Comparison of ENCODE assay signal across 10 mouse cellular contexts in the genomic region with DNA sequence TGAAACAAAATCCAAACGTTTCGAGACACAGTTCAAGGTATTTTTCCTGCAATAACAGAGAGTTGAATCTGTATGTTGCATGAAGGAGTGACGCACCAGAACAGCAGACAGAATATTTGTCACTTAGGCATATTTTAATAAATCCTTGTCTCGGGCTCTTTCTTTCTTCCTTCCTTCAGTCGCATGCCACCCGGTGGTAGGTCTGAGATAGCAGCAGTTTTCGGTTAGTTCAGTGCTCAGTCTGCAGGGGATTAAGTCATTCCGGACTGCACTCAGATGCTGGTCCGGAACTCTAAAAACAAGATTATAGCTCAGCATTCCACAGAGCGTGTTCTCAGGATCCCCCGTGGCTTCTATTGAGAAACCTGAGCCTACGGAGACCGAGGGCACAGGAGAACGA. TPM values are rescaled to one million over a fixed set of nuclear protein-coding genes. Genes with fewer than 3 reads are reported as not detected.
DNase-seq lines count a peak whose midpoint lies in the region; ATAC-seq and TF ChIP-seq lines count a peak whose summit lies in the region.
"Had no signal": no experiment of that assay in that cellular context is flagged by ENCODE, and none has a peak within 500 bp of the region (broad histone marks: within the 10 kb centered on the region; RNA-seq: fewer than 3 reads in every experiment).

No protein-coding gene starts in this region.

- 27% methylated on average over 14 of the region's 14 CpGs for WGBS in cerebellum, adult 2 months
- 36% methylated on average over 14 of the region's 14 CpGs for whole genome bisulfite sequencing in small intestine, adult 2 months

- H3K36me3 ChIP-seq in small intestine, adult 2 months (ENCODE audit: control insufficient read depth, insufficient read depth, low read length): no peaks in the 10 kb centered on the region
- H3K36me3 ChIP-seq: heart, embryonic 13.5 days had no signal

- no peak overlapping the region for H3K27ac ChIP-seq in cerebellum, adult 2 months (ENCODE audit: insufficient read depth, low read length)
- H3K27ac ChIP-seq in layer of hippocampus, adult 2 months: no peak overlapping the region
- H3K27ac ChIP-seq in small intestine, adult 2 months (ENCODE audit: insufficient read depth, low read depth, low read length): no peak overlapping the region
- H3K27ac ChIP-seq: heart, embryonic 13.5 days had no signal

- H3K4me1 ChIP-seq in cerebellum, adult 2 months (ENCODE audit: control insufficient read depth, insufficient read depth, low read length): no peaks in the 10 kb centered on the region
- H3K4me1 ChIP-seq in small intestine, adult 2 months (ENCODE audit: control insufficient read depth, insufficient read depth, insufficient read length, low read length): no peaks in the 10 kb centered on the region
- H3K4me1 ChIP-seq: heart, embryonic 13.5 days; megakaryocyte, embryonic 14.5 days had no signal

- peak; percentile 55 for TF ChIP-seq CTCF in cerebellum, adult 2 months (IDR thresholded peaks at IDR 0.05; ENCODE audit: borderline replicate concordance, insufficient read depth, low read depth, low read length)
- peak; percentile 82 for TF ChIP-seq CTCF in layer of hippocampus, adult 2 months (conservative IDR thresholded peaks at IDR 0.05)
- TF ChIP-seq CTCF in small intestine, adult 2 months (IDR thresholded peaks at IDR 0.05; ENCODE audit: extremely low read depth, insufficient read length, insufficient replicate concordance, low read depth, low read length): peak; percentile 14; the same call in 1 of the 2 replicates

- TF ChIP-seq POLR2A in cerebellum, adult 2 months (IDR thresholded peaks at IDR 0.05; ENCODE audit: borderline replicate concordance, insufficient read depth, low read length): no peak
- no peak for TF ChIP-seq POLR2A in small intestine, adult 2 months (IDR thresholded peaks at IDR 0.05; ENCODE audit: low read depth, low read length)

- H3K4me3 ChIP-seq in cerebellum, adult 2 months (replicated peaks; ENCODE audit: insufficient read depth, low read depth, low read length): no peak overlapping the region
- no peak overlapping the region for H3K4me3 ChIP-seq in layer of hippocampus, adult 2 months
- H3K4me3 ChIP-seq in small intestine, adult 2 months (ENCODE audit: low read depth, low read length): no peak overlapping the region
- H3K4me3 ChIP-seq: heart, embryonic 13.5 days; megakaryocyte, embryonic 14.5 days had no signal

- peak in 1 of 2 experiments; percentile 12 for DNase-seq in cerebellum, adult 2 months
- DNase-seq in cerebellum, adult 8-10 months: no peak
- DNase-seq in left cerebral cortex, adult 18-20 months (ENCODE audit: low spot score in 2 of 2): peak; percentile 19 to 20
- DNase-seq in left cerebral cortex, adult 8-10 months (ENCODE audit: low spot score in 2 of 2): no peak
- peak; percentile 36 for DNase-seq in adrenal gland, postnatal 25 days
- peak in 1 of 2 experiments; percentile 20 for DNase-seq in layer of hippocampus, adult 2 months (ENCODE audit: low spot score in 2 of 2)

- H3K27me3 ChIP-seq in cerebellum, adult 2 months (ENCODE audit: control insufficient read depth, insufficient read depth, low read length): no peaks in the 10 kb centered on the region
- H3K27me3 ChIP-seq in small intestine, adult 2 months (ENCODE audit: control insufficient read depth, insufficient read depth, low read length): no peaks in the 10 kb centered on the region
- H3K27me3 ChIP-seq: heart, embryonic 13.5 days had no signal

- no peak for ATAC-seq in activated CD4-positive, CD25-positive, alpha-beta regulatory T cell, adult 4 months

RNA-seq across cellular contexts. Expression of gene Clec10a, which starts 23.4 kb away (rescaled TPM):
- polyA plus RNA-seq in cerebellum, adult 2 months (2012; rRNA removed): 1.2 and 1.4 TPM in 2 replicates
- 1 to 10 TPM; 2.6 to 4.0 TPM for total RNA-seq in left cerebral cortex, adult 18-20 months (2021)
- total RNA-seq in left cerebral cortex, adult 8-10 months (2022): 1 to 10 TPM in 3 of 4 experiments, under 1 TPM in 1; 0.96 to 3.3 (median 2.7) TPM
- total RNA-seq in adrenal gland, postnatal 25 days (2021): 0.81 and 2.0 TPM in 2 replicates
- total RNA-seq in layer of hippocampus, adult 2 months (2021): 1 to 10 TPM in 1 of 2 experiments, under 1 TPM in 1; 0.67 to 1.5 TPM
- 0.24 and 1.0 TPM in 2 replicates for polyA plus RNA-seq in small intestine, adult 2 months (2012; rRNA removed)
- polyA plus RNA-seq in activated CD4-positive, CD25-positive, alpha-beta regulatory T cell, adult 4 months (2017; shearing (Covaris generic)): not detected

RNA-seq across cellular contexts. Expression of gene Slc16a11, which starts 33.2 kb away (rescaled TPM):
- 209 and 244 TPM in 2 replicates for polyA plus RNA-seq in cerebellum, adult 2 months (2012; rRNA removed)
- 10 to 100 TPM; 34.2 to 35.5 TPM for total RNA-seq in left cerebral cortex, adult 18-20 months (2021)
- total RNA-seq in left cerebral cortex, adult 8-10 months (2022): 10 to 100 TPM; 32.3 to 43.4 (median 36.5) TPM
- total RNA-seq in adrenal gland, postnatal 25 days (2021): 2.4 TPM in 1 of 2 replicates, not detected in the other
- total RNA-seq in layer of hippocampus, adult 2 months (2021): 10 to 100 TPM; 35.2 to 47.0 TPM
- polyA plus RNA-seq in small intestine, adult 2 months (2012; rRNA removed): 6.6 and 12.7 TPM in 2 replicates
- not detected for polyA plus RNA-seq in activated CD4-positive, CD25-positive, alpha-beta regulatory T cell, adult 4 months (2017; shearing (Covaris generic))

RNA-seq across cellular contexts. Expression of gene Slc16a13, which starts 41.5 kb away (rescaled TPM):
- polyA plus RNA-seq in cerebellum, adult 2 months (2012; rRNA removed): 8.8 and 11.3 TPM in 2 replicates
- total RNA-seq in left cerebral cortex, adult 18-20 months (2021): 1 to 10 TPM; 5.2 to 8.0 TPM
- total RNA-seq in left cerebral cortex, adult 8-10 months (2022): 10 to 100 TPM in 1 of 4 experiments, 1 to 10 TPM in 3; 7.6 to 10.4 (median 8.5) TPM
- 3.7 and 4.9 TPM in 2 replicates for total RNA-seq in adrenal gland, postnatal 25 days (2021)
- 10 to 100 TPM in 1 of 2 experiments, 1 to 10 TPM in 1; 7.9 to 11.0 TPM for total RNA-seq in layer of hippocampus, adult 2 months (2021)
- polyA plus RNA-seq in small intestine, adult 2 months (2012; rRNA removed): 3.2 and 4.7 TPM in 2 replicates
- polyA plus RNA-seq in activated CD4-positive, CD25-positive, alpha-beta regulatory T cell, adult 4 months (2017; shearing (Covaris generic)): 1 to 10 TPM; 2.6 to 4.1 TPM

RNA-seq across cellular contexts. Expression of gene Mgl2, which starts 49.3 kb away (rescaled TPM):
- 2.4 and 2.5 TPM in 2 replicates for polyA plus RNA-seq in cerebellum, adult 2 months (2012; rRNA removed)
- total RNA-seq in left cerebral cortex, adult 18-20 months (2021): 1 to 10 TPM; 1.0 TPM
- total RNA-seq in left cerebral cortex, adult 8-10 months (2022): 1 to 10 TPM in 1 of 4 experiments, under 1 TPM in 3; 0.57 to 1.1 (median 0.76) TPM
- total RNA-seq in adrenal gland, postnatal 25 days (2021): 2.2 and 2.6 TPM in 2 replicates
- under 1 TPM in 1 of 2 experiments, not detected in 1; 0.46 TPM for total RNA-seq in layer of hippocampus, adult 2 months (2021)
- polyA plus RNA-seq in small intestine, adult 2 months (2012; rRNA removed): 0.93 and 1.6 TPM in 2 replicates
- under 1 TPM in 1 of 2 experiments, not detected in 1; 0.21 TPM for polyA plus RNA-seq in activated CD4-positive, CD25-positive, alpha-beta regulatory T cell, adult 4 months (2017; shearing (Covaris generic))

RNA-seq across cellular contexts. Expression of gene Bcl6b, which starts 50.2 kb away (rescaled TPM):
- polyA plus RNA-seq in cerebellum, adult 2 months (2012; rRNA removed): 1.1 and 1.4 TPM in 2 replicates
- 1 to 10 TPM; 1.2 to 3.2 TPM for total RNA-seq in left cerebral cortex, adult 18-20 months (2021)
- 1 to 10 TPM; 1.0 to 2.2 (median 1.9) TPM for total RNA-seq in left cerebral cortex, adult 8-10 months (2022)
- 12.2 and 20.5 TPM in 2 replicates for total RNA-seq in adrenal gland, postnatal 25 days (2021)
- 1 to 10 TPM in 1 of 2 experiments, under 1 TPM in 1; 0.83 to 1.4 TPM for total RNA-seq in layer of hippocampus, adult 2 months (2021)
- polyA plus RNA-seq in small intestine, adult 2 months (2012; rRNA removed): 0.98 and 2.2 TPM in 2 replicates
- under 1 TPM; 0.23 to 0.36 TPM for polyA plus RNA-seq in activated CD4-positive, CD25-positive, alpha-beta regulatory T cell, adult 4 months (2017; shearing (Covaris generic))

Comparison
In these comparisons a context has a peak if more than half of its experiments do, and no peak if none do; other contexts are left out.
1. DNase-seq: peak in left cerebral cortex, adult 18-20 months (2 of 2) and adrenal gland, postnatal 25 days (single experiment); none in cerebellum, adult 8-10 months (single experiment) and left cerebral cortex, adult 8-10 months (0 of 2).
2. CTCF ChIP-seq: peak in every context shown above with its lines; median percentile 82 in layer of hippocampus, adult 2 months; 55 in cerebellum, adult 2 months; 14 in small intestine, adult 2 months.